ENCODE assay signal across 13 mouse cellular contexts in genomic region chr1:89922282-89922681, GRCm38 (mm10). TPM values are rescaled to one million over a fixed set of nuclear protein-coding genes. Genes with fewer than 3 reads are reported as not detected.
DNase-seq lines count a peak whose midpoint lies in the region; ATAC-seq and TF ChIP-seq lines count a peak whose summit lies in the region.
"Had no signal": no experiment of that assay in that cellular context is flagged by ENCODE, and none has a peak within 500 bp of the region (broad histone marks: within the 10 kb centered on the region; RNA-seq: fewer than 3 reads in every experiment).

No protein-coding gene starts in this region.

- H3K9me3 ChIP-seq in lung, embryonic 14.5 days (ENCODE audit: low read depth, low read length): no peaks in the 10 kb centered on the region
- H3K9me3 ChIP-seq in lung, postnatal 0 days (ENCODE audit: low read length): no peaks in the 10 kb centered on the region
- H3K9me3 ChIP-seq in hindbrain, embryonic 10.5 days: 0 out of 2 replicates have a peak, but pooled peaks cover 4% of the 10 kb centered on the region
- no peaks in the 10 kb centered on the region for H3K9me3 ChIP-seq in limb, embryonic 11.5 days (ENCODE audit: control insufficient read depth, low read length)
- no peaks in the 10 kb centered on the region for H3K9me3 ChIP-seq in neural tube, embryonic 14.5 days (ENCODE audit: control insufficient read depth, low read length)

- WGBS in lung, embryonic 14.5 days: under 1% methylated on average over 7 of the region's 7 CpGs
- WGBS in lung, postnatal 0 days: 3% methylated on average over 7 of the region's 7 CpGs
- under 1% methylated on average over 7 of the region's 7 CpGs for WGBS in hindbrain, embryonic 10.5 days
- 3% methylated on average over 7 of the region's 7 CpGs for WGBS in limb, embryonic 11.5 days
- 5% methylated on average over 7 of the region's 7 CpGs for WGBS in neural tube, embryonic 14.5 days

- H3K27ac ChIP-seq in lung, embryonic 14.5 days (ENCODE audit: low read depth): no peak overlapping the region
- no peak overlapping the region for H3K27ac ChIP-seq in lung, postnatal 0 days (ENCODE audit: low read length)
- H3K27ac ChIP-seq in hindbrain, embryonic 10.5 days: peak overlapping the region; percentile 85
- H3K27ac ChIP-seq in limb, embryonic 11.5 days (replicated peaks; ENCODE audit: low read depth, low read length): no peak overlapping the region
- H3K27ac ChIP-seq in neural tube, embryonic 14.5 days (ENCODE audit: low read depth, low read length): no peak overlapping the region
- H3K27ac ChIP-seq: gastrocnemius, adult 2 months; liver, embryonic 14.5 days had no signal

- no peak overlapping the region; the same call in 1 of the 2 replicates for H3K4me3 ChIP-seq in lung, embryonic 14.5 days (ENCODE audit: low read depth, low read length)
- no peak overlapping the region for H3K4me3 ChIP-seq in lung, postnatal 0 days (ENCODE audit: low read depth, low read length)
- H3K4me3 ChIP-seq in hindbrain, embryonic 10.5 days: peak overlapping the region; percentile 54
- no peak overlapping the region for H3K4me3 ChIP-seq in limb, embryonic 11.5 days (ENCODE audit: low read depth, low read length)
- H3K4me3 ChIP-seq in neural tube, embryonic 14.5 days (ENCODE audit: low read depth, low read length): no peak overlapping the region
- H3K4me3 ChIP-seq: gastrocnemius, adult 2 months had no signal

- ATAC-seq in lung, embryonic 14.5 days (ENCODE audit: insufficient read depth): no peak
- ATAC-seq in lung, postnatal 0 days: no peak
- no peak for ATAC-seq in limb, embryonic 11.5 days (ENCODE audit: insufficient number of reproducible peaks, low FRiP score, low TSS enrichment, low read depth)
- no peak for ATAC-seq in neural tube, embryonic 14.5 days (ENCODE audit: low read depth)

- peaks cover 87% of the 10 kb centered on the region for H3K27me3 ChIP-seq in lung, embryonic 14.5 days (ENCODE audit: insufficient read depth, low read length)
- peaks cover 79% of the 10 kb centered on the region for H3K27me3 ChIP-seq in lung, postnatal 0 days (replicated peaks; ENCODE audit: insufficient read depth, low read length)
- peaks cover 100% of the 10 kb centered on the region for H3K27me3 ChIP-seq in hindbrain, embryonic 10.5 days (ENCODE audit: insufficient read depth, poor library complexity, severe bottlenecking)
- peaks cover 75% of the 10 kb centered on the region for H3K27me3 ChIP-seq in limb, embryonic 11.5 days (ENCODE audit: control insufficient read depth, insufficient read depth, low read length)
- peaks cover 11% of the 10 kb centered on the region; the same call in 1 of the 2 replicates for H3K27me3 ChIP-seq in neural tube, embryonic 14.5 days (ENCODE audit: control insufficient read depth, insufficient read depth, low read length)

- peak overlapping the region; percentile 53 for H3K4me2 ChIP-seq in lung, embryonic 14.5 days
- H3K4me2 ChIP-seq in lung, postnatal 0 days (replicated peaks; ENCODE audit: low read depth, low read length): no peak overlapping the region
- H3K4me2 ChIP-seq in limb, embryonic 11.5 days (ENCODE audit: low read depth, severe bottlenecking): peak overlapping the region; percentile 47; the same call in 1 of the 2 replicates
- H3K4me2 ChIP-seq in neural tube, embryonic 14.5 days (ENCODE audit: low read depth, low read length): peak overlapping the region; percentile 1; the same call in 1 of the 2 replicates

- no peaks in the 10 kb centered on the region for H3K36me3 ChIP-seq in lung, embryonic 14.5 days (ENCODE audit: insufficient read depth)
- no peaks in the 10 kb centered on the region for H3K36me3 ChIP-seq in lung, postnatal 0 days (ENCODE audit: insufficient read depth, low read length)
- no peaks in the 10 kb centered on the region for H3K36me3 ChIP-seq in hindbrain, embryonic 10.5 days
- no peaks in the 10 kb centered on the region for H3K36me3 ChIP-seq in limb, embryonic 11.5 days (ENCODE audit: control insufficient read depth, insufficient read depth, low read length)
- H3K36me3 ChIP-seq in neural tube, embryonic 14.5 days (ENCODE audit: control insufficient read depth, insufficient read depth, low read length): no peaks in the 10 kb centered on the region

- no peak for TF ChIP-seq CTCF in lung, embryonic 14.5 days (IDR thresholded peaks at IDR 0.05; ENCODE audit: low read depth)
- TF ChIP-seq CTCF in lung, postnatal 0 days (IDR thresholded peaks at IDR 0.05): no peak

- no peak overlapping the region for H3K9ac ChIP-seq in lung, embryonic 14.5 days
- H3K9ac ChIP-seq in lung, postnatal 0 days (replicated peaks; ENCODE audit: low read depth): no peak overlapping the region
- no peak overlapping the region for H3K9ac ChIP-seq in limb, embryonic 11.5 days (ENCODE audit: low read length)
- H3K9ac ChIP-seq in neural tube, embryonic 14.5 days (replicated peaks; ENCODE audit: low read depth, low read length): no peak overlapping the region
- H3K9ac ChIP-seq: liver, embryonic 14.5 days had no signal

- no peak for TF ChIP-seq EP300 in lung, postnatal 0 days (IDR thresholded peaks at IDR 0.05)

- no peak for DNase-seq in lung, embryonic 14.5 days
- no peak for DNase-seq in lung, postnatal 0 days (ENCODE audit: low spot score)
- peak; percentile 58 for DNase-seq in hindbrain, embryonic 10.5 days (ENCODE audit: low spot score)
- no peak for DNase-seq in limb, embryonic 11.5 days (ENCODE audit: low spot score)
- DNase-seq in right cerebral cortex, postnatal 14 days: no peak
- no peak for DNase-seq in thymus, postnatal 14 days
- DNase-seq: cerebellum, adult 9-10 months; gastrocnemius, adult 2 months; kidney, adult 8-10 months; layer of hippocampus, postnatal 36 days had no signal

- no peaks in the 10 kb centered on the region for H3K4me1 ChIP-seq in lung, embryonic 14.5 days (ENCODE audit: insufficient read depth)
- peaks cover 3% of the 10 kb centered on the region; the same call in 1 of the 2 replicates for H3K4me1 ChIP-seq in lung, postnatal 0 days (ENCODE audit: insufficient read depth, low read depth, low read length)
- H3K4me1 ChIP-seq in hindbrain, embryonic 10.5 days (replicated peaks): peaks cover 61% of the 10 kb centered on the region
- H3K4me1 ChIP-seq in limb, embryonic 11.5 days (ENCODE audit: control insufficient read depth, insufficient read depth, low read length): peaks cover 16% of the 10 kb centered on the region
- peaks cover 32% of the 10 kb centered on the region; the same call in 1 of the 2 replicates for H3K4me1 ChIP-seq in neural tube, embryonic 14.5 days (ENCODE audit: control insufficient read depth, insufficient read depth, low read length)

RNA-seq across cellular contexts. Expression of gene Gbx2, which starts 8.7 kb away (rescaled TPM):
- 0.11 and 0.17 TPM in 2 replicates for polyA plus RNA-seq in lung, embryonic 14.5 days (2014; fragmentation: Nextera tagmentation; extraction: Ambion mirVana)
- 0.13 TPM in 1 of 2 replicates, not detected in the other for polyA plus RNA-seq in lung, postnatal 0 days (2015; fragmentation: Nextera tagmentation; extraction: Ambion mirVana)
- polyA plus RNA-seq in hindbrain, embryonic 10.5 days (2016; fragmentation: Nextera tagmentation; extraction: Ambion mirVana): 27.2 and 41.2 TPM in 2 replicates
- polyA plus RNA-seq in limb, embryonic 11.5 days (2014; fragmentation: Nextera tagmentation; extraction: Ambion mirVana): 1.3 and 1.6 TPM in 2 replicates
- polyA plus RNA-seq in neural tube, embryonic 14.5 days (2014; fragmentation: Nextera tagmentation; extraction: Ambion mirVana): 25.4 and 30.9 TPM in 2 replicates
- polyA plus RNA-seq: heart, postnatal 0 days had no signal

Comparison
In these comparisons a context has a peak if more than half of its experiments do, and no peak if none do; other contexts are left out.
1. RNA of gene Gbx2, which starts 8.7 kb away (polyA plus RNA-seq): 27.2 to 41.2 TPM in hindbrain, embryonic 10.5 days and 25.4 to 30.9 TPM in neural tube, embryonic 14.5 days; 1.3 to 1.6 TPM in limb, embryonic 11.5 days, 0.11 to 0.17 TPM in lung, embryonic 14.5 days and 0.13 TPM in lung, postnatal 0 days; every median in the first group is over 10 times any median in the second.